Mouse (Mus musculus) c-Kit-negative CD71-positive TER-119-positive erythroid progenitor cells, embryonic 14.5 days (primary cell): ENCODE data around the gene Vmn2r68.

Source experiments
- DNase-seq: peaks from one replicate; pipeline ENCODE4 v3.0.0-alpha.2; 2013; ENCODE audit warnings: low read depth, low spot score

Gene Vmn2r68

DNA sequence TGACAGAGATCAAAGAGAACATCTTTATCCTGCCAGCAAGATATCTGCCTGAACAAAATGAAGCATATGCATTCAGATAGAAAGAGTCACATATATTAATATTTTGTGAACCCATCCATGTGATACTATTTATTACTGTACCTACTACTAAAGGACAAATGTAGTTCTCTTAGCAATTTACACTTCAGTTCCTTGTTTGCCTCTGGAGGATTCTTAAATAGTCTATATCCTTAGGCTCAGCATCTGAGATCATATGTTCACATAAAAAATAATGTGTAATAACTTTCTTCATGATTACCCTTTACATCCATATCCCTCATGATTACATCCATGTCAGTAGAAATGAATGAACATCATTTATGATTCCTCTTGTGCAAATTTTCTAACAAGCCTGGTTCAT lies at the start of gene Vmn2r68:
Gene Vmn2r68, minus strand, starts transcription at position 101 of the 400 bp plus-strand sequence.
- DNase-seq: no peak
